Mouse (Mus musculus) spleen, postnatal 14 days (tissue): ENCODE measurements around the gene Zfp296.

ENCODE experiments used
- DNase-seq, 2 experiments: peaks; one replicate each; pipeline ENCODE4 v3.0.0; 2021 to 2022; ENCODE audit warnings: low spot score in 2 of 2

Gene Zfp296

DNA sequence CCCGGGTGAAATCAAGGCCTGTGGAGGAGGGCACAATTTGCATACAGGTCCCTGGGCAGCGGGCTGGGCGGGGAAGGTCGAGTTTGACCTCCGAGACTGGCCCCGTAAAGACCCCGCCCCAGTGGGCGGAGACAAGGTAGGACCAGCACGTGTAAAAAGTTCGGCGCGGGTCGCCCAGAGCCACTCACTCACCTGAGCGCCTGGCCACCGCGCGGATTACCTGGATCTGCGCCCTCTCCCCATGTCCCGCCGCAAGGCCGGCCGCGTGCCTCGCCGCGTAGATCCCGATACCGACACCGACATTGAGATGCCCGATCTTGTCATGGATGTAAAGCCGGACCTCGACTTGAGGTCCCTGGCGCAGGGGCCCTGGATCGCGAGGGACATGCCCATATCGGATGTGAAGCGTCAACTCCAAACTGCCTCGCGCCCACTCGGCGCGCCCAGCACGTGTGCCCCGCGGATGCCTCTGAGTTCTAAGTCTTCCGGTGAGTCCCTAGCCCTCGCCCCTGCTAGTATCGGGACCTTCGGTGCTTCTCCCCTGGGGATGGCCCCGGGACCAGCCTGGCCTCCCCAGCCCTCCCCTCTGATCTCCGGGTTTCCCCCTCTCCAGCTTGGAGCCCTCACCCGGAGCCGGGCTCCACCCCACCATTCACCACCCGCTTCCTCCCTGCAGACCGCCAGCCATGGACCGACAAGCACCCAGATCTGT, at the start of gene Zfp296, which contains the start of gene Gemin7:
Gene Zfp296 (plus strand): TSS at position 147 of the 712 bp plus-strand sequence.
Gene Gemin7 (minus strand): TSS at position 455 of the 712 bp plus-strand sequence.
- peak; percentile 37 to 51 for DNase-seq

DNA sequence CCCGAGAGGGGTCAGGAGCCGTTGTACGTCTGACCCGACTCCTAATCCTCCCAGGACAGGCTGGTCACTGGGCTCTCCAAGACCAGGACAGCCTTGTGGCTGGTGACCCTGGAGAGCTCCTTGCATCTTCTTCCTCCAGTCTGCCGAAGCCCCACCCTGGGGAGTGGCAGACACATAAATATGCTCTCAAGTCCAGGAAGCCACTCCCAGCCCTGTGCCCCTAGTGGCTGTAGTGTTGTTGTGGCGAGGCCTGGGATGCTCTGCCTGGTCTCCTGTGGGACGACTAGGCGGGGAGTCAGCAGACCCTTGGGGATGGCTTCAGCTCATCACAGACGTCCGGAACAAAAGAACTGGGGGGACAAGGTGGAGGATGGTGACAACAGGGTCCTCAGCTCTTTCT, 46.0 kb upstream of the Zfp296 start:
- no peak for DNase-seq

DNA sequence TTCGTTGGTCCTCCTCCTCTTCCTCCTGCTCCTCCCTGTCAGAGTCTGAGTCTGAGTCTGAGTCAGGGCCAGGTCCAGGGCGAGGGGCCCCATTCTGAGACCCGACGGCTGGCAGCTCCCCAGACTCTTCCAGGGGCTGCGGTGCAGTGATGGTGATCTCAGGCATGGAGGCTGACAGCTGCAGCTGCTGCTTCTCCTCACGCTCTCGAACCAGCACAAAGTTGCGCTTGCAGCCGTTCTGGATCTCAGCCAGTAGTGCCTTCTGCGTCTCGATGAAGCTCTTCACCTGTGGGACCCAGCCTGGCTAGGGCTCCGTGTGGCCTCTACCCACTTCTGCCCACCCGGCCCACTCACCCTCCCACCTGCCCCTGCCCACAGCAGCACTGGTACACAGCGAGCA, 44.8 kb upstream of the Zfp296 start:
- DNase-seq, result no peak

DNA sequence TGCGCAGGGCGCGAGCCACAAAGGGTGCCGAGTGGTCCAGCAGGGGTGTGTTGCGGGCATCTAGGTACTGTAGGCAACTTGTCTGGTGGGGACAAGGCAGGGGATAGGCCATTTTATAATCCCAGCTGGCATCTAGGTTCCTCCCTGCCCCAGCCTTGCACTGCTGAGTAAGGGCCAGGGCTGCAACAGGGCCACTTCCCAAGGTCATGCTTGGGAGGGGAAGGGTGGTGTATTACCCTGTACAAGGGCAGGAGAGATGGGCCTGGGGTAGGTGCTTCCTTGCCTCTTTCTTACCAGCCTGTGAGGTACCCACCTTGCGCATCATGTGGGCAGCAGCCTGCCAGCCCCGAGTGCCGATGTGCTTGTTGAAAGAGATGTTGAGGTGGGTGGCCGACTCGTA, 42.4 kb upstream of the Zfp296 start:
- DNase-seq, result no peak

DNA sequence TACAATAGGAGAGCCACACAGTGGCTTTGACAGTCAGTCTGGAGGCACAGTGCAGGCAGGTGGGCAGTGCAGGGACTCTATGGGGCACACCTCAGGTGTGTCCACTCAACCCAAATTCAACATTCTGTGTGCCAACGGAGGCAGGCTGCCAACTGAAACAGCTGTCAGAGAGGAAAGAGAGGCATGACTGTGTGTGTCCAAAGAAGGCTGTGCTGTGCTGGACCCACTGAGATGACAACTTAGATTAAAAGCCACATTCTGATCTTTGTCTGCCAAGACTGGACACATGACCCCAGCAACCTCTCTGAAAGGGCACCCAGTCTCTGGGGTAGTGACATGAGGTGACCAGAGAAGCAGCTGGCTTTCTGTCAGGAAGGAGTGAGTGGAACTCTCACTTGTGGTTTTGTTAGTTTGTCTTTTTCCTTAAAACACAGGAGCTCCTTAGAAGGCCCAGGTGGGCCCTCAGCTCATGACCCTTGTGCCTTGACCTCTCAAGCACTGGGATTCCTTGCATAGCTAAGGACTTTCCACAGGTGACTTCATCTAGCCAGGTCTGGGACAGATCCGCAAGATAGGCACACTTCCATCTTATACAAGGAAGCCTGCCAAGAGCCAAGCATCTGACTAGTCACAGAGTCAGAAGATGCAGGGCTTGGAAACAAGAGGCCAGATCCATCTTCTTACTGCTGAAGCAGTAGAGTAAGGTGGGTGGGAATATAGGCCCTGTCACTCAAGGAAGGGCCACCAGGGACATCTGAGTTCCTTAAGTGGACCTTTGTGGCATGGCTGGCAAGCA, 36.1 kb upstream of the Zfp296 start:
- DNase-seq, result no peak

DNA sequence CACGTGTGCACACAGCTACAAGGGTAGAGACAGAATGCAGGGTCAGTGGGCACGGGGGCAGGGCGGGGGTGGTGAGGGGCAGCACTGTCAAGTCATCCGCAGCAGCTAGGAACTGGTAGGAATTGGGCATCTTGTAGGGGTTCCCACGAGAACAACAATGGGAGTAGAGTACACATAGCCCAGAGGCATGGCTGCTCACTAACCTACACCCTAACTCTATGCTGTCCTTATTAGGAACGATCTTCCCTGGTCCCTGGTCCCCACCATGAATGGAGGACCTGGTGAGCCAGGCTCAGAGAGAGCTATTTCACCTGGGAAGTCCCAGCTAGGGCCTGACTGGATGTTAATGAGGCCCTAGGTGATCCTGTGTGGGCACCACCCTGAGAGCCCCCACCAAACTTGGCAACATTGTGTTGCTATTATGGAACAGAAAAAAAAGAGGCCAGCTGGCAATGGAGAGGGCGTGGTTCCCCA, 35.4 kb upstream of the Zfp296 start:
- DNase-seq, result no peak

DNA sequence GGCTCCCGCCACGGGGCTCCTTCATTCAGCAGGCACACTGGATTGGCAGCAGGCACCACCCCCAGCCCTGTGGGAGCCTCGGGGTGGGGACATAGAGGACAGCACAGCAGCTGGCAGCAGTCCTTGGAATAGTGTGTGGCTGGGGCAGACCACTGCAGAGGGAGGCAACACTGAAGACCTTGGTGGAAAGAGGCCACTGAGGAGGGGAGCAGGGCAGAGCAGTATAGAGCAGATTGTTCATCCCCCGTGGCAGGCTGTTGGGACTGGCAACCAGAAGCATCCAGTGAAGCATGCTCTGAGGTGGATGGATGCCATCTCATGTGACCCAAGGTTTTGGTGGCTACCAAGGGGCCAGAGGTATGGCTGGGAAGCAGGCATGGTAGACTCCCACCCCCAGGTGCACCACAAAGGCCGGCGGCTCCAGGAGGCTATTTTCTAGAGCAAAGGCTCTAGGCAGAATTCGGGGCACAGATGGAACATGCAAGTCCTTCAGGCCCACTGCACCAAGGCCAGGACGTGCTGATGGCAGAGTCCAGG, 34.9 kb upstream of the Zfp296 start:
- DNase-seq, result no peak

DNA sequence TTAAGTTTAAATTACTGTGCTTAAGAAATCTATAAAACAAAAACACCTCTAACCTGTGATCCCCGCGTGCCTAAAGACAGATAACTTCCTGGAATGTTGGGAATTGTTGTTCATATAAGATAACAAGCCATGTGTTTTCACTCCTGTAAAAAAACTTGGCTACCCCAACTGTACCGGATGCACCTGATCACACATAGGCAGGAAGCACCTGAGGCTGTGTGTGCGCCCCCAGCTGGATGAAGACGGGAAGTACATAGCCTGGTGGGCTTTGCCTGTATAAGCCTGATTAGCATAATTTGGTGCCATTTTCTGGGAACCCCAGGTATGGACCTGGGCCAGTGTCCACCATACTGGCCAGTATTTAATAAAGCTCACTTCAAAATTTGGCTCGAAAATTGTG, 33.5 kb upstream of the Zfp296 start:
- DNase-seq, result peak in 1 of 2 experiments; percentile 37

DNA sequence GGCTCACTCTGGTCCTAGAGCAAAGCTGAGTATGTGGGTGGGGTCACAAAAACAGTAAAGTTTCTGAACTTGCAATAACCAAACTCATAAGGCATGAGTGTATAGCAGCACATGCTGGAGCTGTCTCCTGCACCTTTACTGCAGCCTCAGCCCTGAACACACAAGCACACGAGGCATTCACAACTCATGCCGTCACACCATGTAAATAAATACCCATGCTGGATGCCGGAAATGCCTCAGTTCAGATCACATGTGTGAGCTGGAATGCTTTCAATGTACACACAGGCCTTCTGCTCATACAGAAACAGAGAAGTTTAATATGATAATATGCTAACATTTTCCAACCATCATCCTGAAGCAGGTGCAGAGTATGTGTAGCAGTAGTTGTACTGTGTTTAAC, 31.1 kb upstream of the Zfp296 start:
- DNase-seq, result no peak

DNA sequence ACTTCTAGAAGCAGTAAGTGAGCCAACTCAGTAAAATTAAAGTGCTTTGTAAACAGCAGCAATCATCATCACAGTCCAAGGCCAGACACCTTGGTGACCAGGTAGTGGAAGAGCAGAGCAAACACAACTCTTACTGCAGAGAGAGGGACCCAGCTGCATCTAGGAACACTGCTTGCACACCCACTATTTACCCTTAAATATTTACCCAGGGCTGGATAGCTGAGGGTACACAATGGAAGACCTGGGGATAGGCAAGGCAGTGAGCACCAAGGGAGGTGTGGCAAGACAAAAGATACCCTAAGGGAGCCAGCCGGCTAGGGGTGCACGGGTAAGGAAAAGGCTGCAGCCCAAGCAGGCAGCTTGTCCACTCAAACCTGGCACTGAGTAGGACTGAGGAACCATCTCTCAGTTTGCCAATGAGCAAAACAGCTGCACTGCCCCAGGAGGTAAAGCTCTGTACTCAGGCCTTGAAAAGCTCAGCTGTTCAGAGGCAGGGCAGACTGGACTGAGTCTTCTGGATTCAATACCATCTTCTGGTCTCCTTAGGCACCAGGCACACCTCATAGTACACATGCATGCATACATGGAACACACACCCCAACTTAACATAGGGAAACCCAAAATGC, 29.6 kb upstream of the Zfp296 start:
- no peak for DNase-seq

DNA sequence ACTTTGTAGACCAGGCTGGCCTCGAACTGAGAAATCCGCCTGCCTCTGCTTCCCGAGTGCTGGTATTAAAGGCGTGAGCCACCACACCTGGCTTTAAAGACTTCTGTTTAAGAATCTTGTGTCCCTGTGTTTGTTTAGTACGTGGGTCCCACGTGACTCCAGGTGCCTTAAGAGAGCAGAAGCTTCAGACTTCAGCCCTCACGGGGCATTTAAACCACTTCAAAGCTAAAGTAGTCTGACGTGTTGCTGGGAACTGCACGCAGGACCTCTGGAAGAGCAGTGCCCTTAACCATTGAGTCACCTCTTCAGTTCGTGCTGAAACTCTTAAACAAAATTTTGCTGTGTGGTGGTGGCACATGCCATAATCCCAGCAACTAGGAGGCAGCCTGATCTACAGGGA, 27.7 kb upstream of the Zfp296 start:
- DNase-seq, result no peak

DNA sequence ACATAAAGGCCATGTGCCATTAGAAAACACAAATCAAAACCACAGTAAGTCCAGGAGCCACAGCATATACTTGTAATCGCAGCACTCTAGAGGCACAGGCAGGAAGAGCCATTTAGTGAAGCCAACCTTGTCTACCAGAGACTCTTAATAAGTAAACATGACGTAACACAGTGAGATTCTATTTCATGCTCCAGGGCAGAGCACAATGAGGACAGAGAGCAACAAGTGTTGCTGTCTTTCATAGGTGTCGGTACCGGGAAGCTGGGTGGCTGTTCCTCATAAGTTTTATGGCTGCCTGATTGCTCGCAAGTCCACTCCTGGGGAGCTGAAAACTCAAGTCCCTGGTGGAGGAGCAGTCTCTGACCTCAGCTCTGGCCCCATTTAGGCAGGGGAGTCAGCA, 25.5 kb upstream of the Zfp296 start:
- DNase-seq, result no peak

DNA sequence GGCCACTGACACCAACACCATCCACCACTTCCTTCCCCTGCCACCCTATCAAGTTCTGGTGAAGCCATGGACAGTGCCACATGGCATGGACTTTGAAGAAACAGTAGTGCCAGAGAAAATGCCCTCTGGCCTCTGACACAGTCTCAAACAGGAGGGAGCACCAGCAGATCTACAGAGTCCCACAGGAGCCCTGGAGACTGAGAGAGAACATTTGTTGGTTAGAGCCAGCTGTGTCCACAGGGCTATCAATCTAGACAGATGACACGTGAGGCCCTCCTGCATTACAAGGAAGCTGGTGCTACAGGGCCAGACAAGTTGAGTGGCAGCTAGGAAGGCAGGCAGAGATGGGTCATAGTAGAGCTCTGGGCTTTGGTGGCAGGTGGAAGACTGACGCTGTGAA, 24.6 kb upstream of the Zfp296 start:
- no peak for DNase-seq

DNA sequence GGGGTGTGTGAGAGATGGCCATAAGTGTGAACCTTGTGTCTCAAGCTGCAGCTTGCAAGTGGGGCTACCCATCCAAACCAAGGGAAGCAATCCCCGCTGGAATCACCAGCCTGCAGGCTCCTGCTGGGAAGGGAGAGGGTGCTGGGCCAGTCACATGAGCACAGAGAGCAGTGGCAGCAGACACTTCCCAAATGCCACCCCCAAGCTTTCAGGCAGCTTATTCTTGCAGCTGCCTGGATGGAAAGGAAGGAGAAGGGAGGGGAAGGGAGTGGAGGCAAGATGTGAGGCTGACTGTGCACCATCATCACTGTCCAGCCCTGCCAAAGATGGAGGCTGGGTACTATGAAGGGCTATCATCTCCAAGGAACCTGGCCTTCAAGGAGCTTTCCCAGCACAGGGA, 22.9 kb upstream of the Zfp296 start:
- DNase-seq, result no peak

DNA sequence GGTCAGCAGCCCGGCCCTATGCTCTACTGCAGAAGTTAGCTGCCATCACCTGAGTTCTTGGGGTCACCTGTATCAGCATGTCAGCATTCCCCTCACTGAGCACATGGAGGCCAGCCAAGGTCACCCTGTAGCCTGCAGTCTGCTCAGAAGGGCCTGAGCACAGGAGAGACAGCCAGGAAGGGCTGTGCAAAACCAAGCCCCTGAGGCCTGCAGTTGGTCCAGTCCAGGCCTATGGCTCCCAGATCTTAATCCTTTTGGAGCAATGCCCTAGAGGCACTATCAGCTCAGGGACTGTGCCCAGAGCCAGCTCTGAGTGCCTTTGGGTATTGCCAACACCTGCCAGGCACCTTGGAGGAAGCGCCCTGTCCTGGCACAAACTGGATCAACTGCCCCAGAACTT, 20.0 kb upstream of the Zfp296 start:
- no peak for DNase-seq

DNA sequence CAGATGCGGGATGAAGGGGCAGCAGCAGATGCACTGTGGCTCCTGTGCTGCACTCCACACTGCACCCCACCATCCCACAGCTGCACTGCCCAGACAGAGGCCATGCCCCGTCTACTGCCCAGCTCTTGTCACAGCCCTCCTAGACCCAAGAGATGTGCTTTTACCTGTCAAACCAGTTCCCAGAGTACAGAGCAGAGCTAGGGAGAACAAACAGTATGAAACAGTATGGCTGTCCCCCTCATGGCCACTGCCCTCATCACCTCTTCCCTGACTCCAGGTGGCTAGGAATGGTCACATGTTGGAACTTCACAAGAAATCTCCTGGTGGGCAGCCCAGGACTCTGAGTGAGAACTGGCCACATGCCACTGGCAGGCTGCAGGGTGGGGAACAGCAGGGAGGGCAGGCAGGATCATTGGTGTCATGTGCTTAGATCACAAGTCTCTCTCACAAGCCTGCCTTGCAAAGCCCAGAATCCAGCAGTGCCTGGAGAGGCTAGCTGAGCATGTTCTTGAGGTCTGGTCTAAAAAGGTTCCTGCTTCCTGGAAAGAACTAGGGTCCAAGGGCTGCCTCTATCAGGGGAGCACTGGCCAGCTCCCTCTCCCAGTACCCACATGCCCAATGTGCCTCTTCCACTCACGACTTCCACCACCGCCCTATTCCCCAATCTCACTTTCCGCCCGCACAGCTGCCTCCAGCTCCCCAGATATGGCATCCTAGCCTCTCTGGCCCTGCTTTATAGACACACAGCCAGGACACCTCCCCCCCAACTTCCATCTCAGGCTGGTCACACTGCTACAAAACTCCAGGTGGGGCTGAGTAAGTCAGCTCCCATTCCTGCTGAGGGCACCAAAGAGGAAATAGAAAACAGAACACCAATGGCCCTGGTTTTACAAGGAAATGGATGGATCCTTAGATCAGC, 18.8 kb upstream of the Zfp296 start:
- DNase-seq, result no peak

DNA sequence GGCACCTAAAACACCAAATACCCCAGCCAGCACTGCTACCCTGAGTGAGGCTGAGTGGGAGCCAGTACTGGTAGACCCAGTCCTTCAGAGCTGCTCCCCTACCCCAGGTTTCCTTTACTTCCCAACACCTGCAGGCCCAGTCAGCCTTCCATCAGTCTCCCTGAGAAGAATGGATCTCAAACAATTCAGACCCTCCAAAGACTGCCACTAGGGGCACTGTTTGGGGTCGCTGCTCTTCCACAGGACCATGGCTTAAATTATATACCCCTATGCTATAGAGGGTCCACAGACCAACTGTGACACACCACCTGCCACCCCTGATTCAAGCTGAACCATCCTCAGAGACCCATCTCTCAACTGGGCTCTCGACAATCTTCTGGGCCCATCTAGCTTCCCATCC, 18.1 kb upstream of the Zfp296 start:
- DNase-seq, result peak in 1 of 2 experiments; percentile 28

DNA sequence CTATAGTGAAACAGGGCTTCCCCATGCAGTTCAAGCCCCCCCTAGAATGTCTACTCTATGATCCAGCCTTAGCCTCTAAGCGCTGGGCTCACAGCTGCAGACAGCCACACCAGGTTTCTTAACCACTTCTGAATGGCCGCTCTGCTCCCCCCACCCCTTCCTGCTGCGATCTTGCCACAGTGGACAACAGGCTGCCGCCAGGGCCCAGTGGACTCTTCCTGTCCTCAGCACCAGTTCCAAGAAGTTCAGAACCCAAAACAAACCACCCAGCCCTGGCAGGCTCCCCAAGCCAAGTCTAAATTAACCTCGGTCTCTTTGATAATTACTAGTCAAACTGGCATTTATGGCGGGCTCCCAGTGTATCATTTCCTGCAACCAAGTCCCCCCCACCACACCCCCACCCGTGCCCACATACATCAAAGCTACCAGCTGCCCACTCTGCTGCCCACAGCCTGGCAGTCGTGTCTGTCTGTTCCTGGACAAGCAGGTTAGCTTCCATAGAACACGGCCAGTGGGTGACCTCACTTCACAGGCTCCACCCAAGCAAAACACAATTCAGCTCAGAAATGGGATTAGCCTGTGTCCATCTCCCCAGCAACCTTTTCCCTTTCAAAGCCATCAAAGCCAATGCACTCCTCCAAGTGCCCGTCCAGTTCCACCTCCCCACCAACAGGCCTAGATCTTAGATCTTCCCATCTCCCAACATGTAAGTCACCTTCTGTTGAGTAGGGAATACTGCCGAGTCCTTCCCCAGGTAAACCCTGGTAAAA, 16.4 kb upstream of the Zfp296 start:
- no peak for DNase-seq

DNA sequence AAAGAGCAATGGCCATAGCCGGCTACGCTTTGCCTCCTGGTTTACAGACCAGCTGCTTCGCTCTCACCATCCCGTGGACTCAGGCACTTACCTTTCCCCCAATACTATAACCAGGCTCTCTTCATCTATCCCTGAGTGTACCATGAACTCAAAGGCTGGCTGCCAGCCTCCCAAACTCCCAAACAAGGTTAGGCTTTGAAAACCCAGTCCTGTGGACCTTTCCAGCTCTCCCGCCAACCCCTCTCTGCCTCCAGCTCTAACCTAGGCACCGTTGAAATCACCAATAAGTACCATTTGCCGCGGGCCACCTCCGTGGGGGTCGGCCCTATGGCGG, 15.7 kb upstream of the Zfp296 start:
- DNase-seq, result no peak

DNA sequence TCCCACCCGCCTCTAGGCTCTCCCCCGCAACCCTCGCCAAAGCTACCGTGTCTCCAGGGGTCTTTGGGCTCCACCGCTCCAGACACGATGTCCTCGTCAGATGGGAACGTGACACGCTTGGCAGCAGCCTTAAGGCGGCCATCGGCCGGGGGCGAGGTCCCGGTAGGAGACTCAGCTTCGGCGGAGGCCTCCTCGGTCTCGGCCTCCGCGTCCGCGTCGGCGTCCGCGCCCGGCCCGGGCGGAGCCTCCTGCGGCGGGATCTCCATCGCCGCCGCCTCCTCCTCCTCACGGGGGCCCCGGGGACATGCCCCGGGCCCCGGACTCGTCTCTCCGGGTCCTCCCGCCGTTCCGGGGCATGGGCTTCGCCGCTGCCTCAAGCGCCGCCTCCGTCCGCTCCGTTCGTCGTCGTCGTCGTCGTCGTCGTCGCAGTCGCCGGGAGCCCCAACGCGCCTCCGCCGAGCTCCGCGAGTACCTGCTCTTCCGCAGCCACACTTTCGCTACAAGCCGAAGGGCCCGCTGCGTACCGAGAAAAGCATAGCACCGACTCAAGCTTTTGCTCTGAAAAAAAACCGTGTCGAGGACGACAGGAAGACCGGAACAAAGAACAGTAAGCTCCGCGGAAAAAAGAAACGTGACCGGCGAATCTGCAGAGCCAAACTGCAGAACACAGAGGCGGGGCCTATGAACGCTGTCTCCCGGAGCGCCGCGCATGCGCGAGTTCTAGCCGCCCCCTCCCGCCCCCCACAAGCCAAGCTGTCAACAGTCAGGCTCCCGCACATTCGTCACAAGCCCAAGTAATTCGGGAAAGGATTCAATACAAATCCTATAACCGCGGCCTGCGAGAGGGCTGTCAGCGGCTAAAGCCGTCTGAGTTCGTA, 15.1 kb upstream of the Zfp296 start:
- peak; percentile 85 to 91 for DNase-seq
